Mouse (Mus musculus): ENCODE measurements around the gene Cdrt4. TPM values are rescaled to one million over a fixed set of nuclear protein-coding genes. Genes with fewer than 3 reads are reported as not detected.

Gene Cdrt4
- total and polyA plus RNA-seq, 2 experiments = not detected

DNA sequence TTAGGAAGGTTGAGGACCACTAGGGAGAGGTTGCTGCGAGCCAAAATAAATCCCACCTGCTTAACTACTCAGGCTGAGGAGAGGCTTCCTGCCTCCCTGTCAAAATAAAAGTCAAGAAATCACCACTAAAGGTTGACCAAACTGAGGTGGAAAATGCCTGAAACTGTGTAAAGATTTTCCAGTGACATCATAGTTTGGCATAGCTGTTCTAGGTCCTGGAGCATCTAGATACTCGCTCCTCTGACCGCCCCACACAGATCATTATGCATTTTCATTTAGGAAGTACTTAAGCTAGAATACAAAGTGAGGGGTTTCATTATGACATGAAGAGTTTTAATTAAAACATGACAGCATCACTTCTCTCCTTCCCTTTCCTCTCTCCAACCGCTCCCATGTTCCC, 12.3 kb downstream of the Cdrt4 start:
- TF ChIP-seq CTCF (IDR thresholded peaks at IDR 0.05; ENCODE audit: low read depth, low read length) (no peak), POLR2A (IDR thresholded peaks at IDR 0.05; ENCODE audit: extremely low read depth, insufficient read depth, low read length) (no peak)
- 81% methylated on average over 4 of the region's 4 CpGs for WGBS
- H3K4me1 ChIP-seq (ENCODE audit: control insufficient read depth, insufficient read depth, low read length) = no peaks in the 10 kb centered on the region
- H3K36me3 ChIP-seq (ENCODE audit: control insufficient read depth, insufficient read depth, low read length) = no peaks in the 10 kb centered on the region
- no peak for DNase-seq (ENCODE audit: extremely low read depth, low read depth, low spot score)
- H3K27me3 ChIP-seq (ENCODE audit: control insufficient read depth, insufficient read depth, low read length) = no peaks in the 10 kb centered on the region; the same call in 1 of the 2 replicates
- no peak overlapping the region for H3K27ac ChIP-seq (replicated peaks; ENCODE audit: insufficient read depth, low read depth, low read length)
- H3K9ac ChIP-seq (ENCODE audit: low read depth, low read length) = no peak overlapping the region
- H3K79me2 ChIP-seq (ENCODE audit: control insufficient read depth, insufficient read depth, low read length) = no peaks in the 10 kb centered on the region
- H3K4me3 ChIP-seq (ENCODE audit: insufficient read depth, low read depth, low read length) = no peak overlapping the region

DNA sequence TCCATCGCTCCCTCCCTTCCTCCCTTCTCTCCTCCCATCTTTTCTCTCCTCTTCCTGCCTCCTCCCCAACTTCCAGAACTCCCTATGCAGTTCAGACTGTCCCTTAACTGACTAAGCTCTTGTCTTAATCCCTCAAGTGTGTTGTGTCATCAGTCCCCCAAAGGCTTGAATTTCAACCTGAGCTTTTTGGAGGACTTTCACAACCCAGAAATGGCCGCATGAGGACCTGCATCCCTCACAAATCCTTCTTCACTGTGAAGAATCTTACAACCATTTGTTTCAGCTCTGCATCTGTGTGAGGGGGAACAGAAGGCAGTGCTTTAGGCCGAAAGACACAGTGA, 15.4 kb downstream of the Cdrt4 start:
- H3K36me3 ChIP-seq (ENCODE audit: control insufficient read depth, insufficient read depth, low read length) = no peaks in the 10 kb centered on the region
- no peak for DNase-seq (ENCODE audit: extremely low read depth, low read depth, low spot score)
- TF ChIP-seq POLR2A (IDR thresholded peaks at IDR 0.05; ENCODE audit: extremely low read depth, insufficient read depth, low read length) (no peak), CTCF (IDR thresholded peaks at IDR 0.05; ENCODE audit: low read depth, low read length) (no peak)
- no peak overlapping the region for H3K27ac ChIP-seq (replicated peaks; ENCODE audit: insufficient read depth, low read depth, low read length)
- no peak overlapping the region for H3K4me3 ChIP-seq (ENCODE audit: insufficient read depth, low read depth, low read length)
- no peaks in the 10 kb centered on the region for H3K4me1 ChIP-seq (ENCODE audit: control insufficient read depth, insufficient read depth, low read length)
- H3K27me3 ChIP-seq (ENCODE audit: control insufficient read depth, insufficient read depth, low read length) = no peaks in the 10 kb centered on the region
- no peaks in the 10 kb centered on the region for H3K79me2 ChIP-seq (ENCODE audit: control insufficient read depth, insufficient read depth, low read length)
- 80% methylated on average over 3 of the region's 3 CpGs for WGBS
- H3K9ac ChIP-seq (ENCODE audit: low read depth, low read length) = no peak overlapping the region

- Histone ChIP-seq H3K4me1 (ENCODE audit: control insufficient read depth, insufficient read depth, low read length) (no peaks in the 10 kb centered on the region), H3K27ac (replicated peaks; ENCODE audit: insufficient read depth, low read depth, low read length) (no peak overlapping the region), H3K79me2 (ENCODE audit: control insufficient read depth, insufficient read depth, low read length) (no peaks in the 10 kb centered on the region), H3K27me3 (ENCODE audit: control insufficient read depth, insufficient read depth, low read length) (no peaks in the 10 kb centered on the region), H3K36me3 (ENCODE audit: control insufficient read depth, insufficient read depth, low read length) (no peaks in the 10 kb centered on the region), H3K9ac (ENCODE audit: low read depth, low read length) (no peak overlapping the region), H3K4me3 (ENCODE audit: insufficient read depth, low read depth, low read length) (no peak overlapping the region)
- WGBS = 23% methylated on average over 27 of the region's 27 CpGs
- TF ChIP-seq POLR2A (IDR thresholded peaks at IDR 0.05; ENCODE audit: extremely low read depth, insufficient read depth, low read length) (no peak), CTCF (IDR thresholded peaks at IDR 0.05; ENCODE audit: low read depth, low read length) (no peak)
- DNase-seq (ENCODE audit: extremely low read depth, low read depth, low spot score) = no peak
Measured at GRCm38 (mm10) chr11:62966765-62967633, 16.0 kb downstream of the Cdrt4 start.

- WGBS = 90% methylated on average over 1 of the region's 1 CpGs
- Histone ChIP-seq H3K9ac (ENCODE audit: low read depth, low read length) (no peak overlapping the region), H3K27ac (replicated peaks; ENCODE audit: insufficient read depth, low read depth, low read length) (no peak overlapping the region), H3K36me3 (ENCODE audit: control insufficient read depth, insufficient read depth, low read length) (no peaks in the 10 kb centered on the region), H3K27me3 (ENCODE audit: control insufficient read depth, insufficient read depth, low read length) (peaks cover 2% of the 10 kb centered on the region; the same call in 1 of the 2 replicates), H3K4me1 (ENCODE audit: control insufficient read depth, insufficient read depth, low read length) (no peaks in the 10 kb centered on the region), H3K4me3 (ENCODE audit: insufficient read depth, low read depth, low read length) (no peak overlapping the region), H3K79me2 (ENCODE audit: control insufficient read depth, insufficient read depth, low read length) (no peaks in the 10 kb centered on the region)
- no peak for TF ChIP-seq POLR2A (IDR thresholded peaks at IDR 0.05; ENCODE audit: extremely low read depth, insufficient read depth, low read length)
- no peak for TF ChIP-seq CTCF (IDR thresholded peaks at IDR 0.05; ENCODE audit: low read depth, low read length)
- DNase-seq (ENCODE audit: extremely low read depth, low read depth, low spot score) = no peak
Measured at GRCm38 (mm10) chr11:62977176-62977575, 26.2 kb downstream of the Cdrt4 start.

DNA sequence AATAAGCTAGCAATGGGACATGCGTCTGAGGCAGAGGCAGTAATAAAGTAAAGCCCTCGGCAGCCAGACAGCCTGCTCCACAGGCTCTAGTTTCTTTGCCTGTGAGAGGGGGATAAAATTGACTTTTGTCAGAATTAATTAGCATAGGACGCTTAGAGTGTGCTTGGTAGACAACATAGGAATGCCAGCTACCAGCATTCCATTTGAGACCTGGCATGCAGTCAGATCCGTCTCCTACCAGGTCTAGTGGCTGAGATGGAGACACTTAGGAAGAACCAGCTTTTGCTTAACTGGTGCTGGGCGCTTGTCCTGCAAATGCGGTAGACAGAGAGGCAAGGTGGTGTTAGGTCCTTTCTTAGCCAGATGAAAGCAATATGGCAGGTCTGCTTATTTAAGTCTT, 27.9 kb downstream of the Cdrt4 start:
- H3K36me3 ChIP-seq (ENCODE audit: control insufficient read depth, insufficient read depth, low read length) = no peaks in the 10 kb centered on the region
- DNase-seq (ENCODE audit: extremely low read depth, low read depth, low spot score) = no peak
- no peaks in the 10 kb centered on the region for H3K4me1 ChIP-seq (ENCODE audit: control insufficient read depth, insufficient read depth, low read length)
- no peaks in the 10 kb centered on the region for H3K79me2 ChIP-seq (ENCODE audit: control insufficient read depth, insufficient read depth, low read length)
- H3K27me3 ChIP-seq (ENCODE audit: control insufficient read depth, insufficient read depth, low read length) = peaks cover 2% of the 10 kb centered on the region; the same call in 1 of the 2 replicates
- TF ChIP-seq POLR2A (IDR thresholded peaks at IDR 0.05; ENCODE audit: extremely low read depth, insufficient read depth, low read length) (no peak), CTCF (IDR thresholded peaks at IDR 0.05; ENCODE audit: low read depth, low read length) (no peak)
- no peak overlapping the region for H3K4me3 ChIP-seq (ENCODE audit: insufficient read depth, low read depth, low read length)
- H3K9ac ChIP-seq (ENCODE audit: low read depth, low read length) = no peak overlapping the region
- WGBS = 79% methylated on average over 6 of the region's 6 CpGs
- no peak overlapping the region for H3K27ac ChIP-seq (replicated peaks; ENCODE audit: insufficient read depth, low read depth, low read length)

- no peak for DNase-seq (ENCODE audit: extremely low read depth, low read depth, low spot score)
- H3K4me1 ChIP-seq (ENCODE audit: control insufficient read depth, insufficient read depth, low read length) = no peaks in the 10 kb centered on the region
- 76% methylated on average over 3 of the region's 3 CpGs for WGBS
- no peak overlapping the region for H3K4me3 ChIP-seq (ENCODE audit: insufficient read depth, low read depth, low read length)
- H3K36me3 ChIP-seq (ENCODE audit: control insufficient read depth, insufficient read depth, low read length) = no peaks in the 10 kb centered on the region
- 0 out of 2 replicates have a peak, but pooled peaks cover 2% of the 10 kb centered on the region for H3K27me3 ChIP-seq (ENCODE audit: control insufficient read depth, insufficient read depth, low read length)
- H3K9ac ChIP-seq (ENCODE audit: low read depth, low read length) = no peak overlapping the region
- TF ChIP-seq POLR2A (IDR thresholded peaks at IDR 0.05; ENCODE audit: extremely low read depth, insufficient read depth, low read length) (no peak), CTCF (IDR thresholded peaks at IDR 0.05; ENCODE audit: low read depth, low read length) (no peak)
- no peaks in the 10 kb centered on the region for H3K79me2 ChIP-seq (ENCODE audit: control insufficient read depth, insufficient read depth, low read length)
- H3K27ac ChIP-seq (replicated peaks; ENCODE audit: insufficient read depth, low read depth, low read length) = no peak overlapping the region
Measured at GRCm38 (mm10) chr11:62981729-62982128, 30.7 kb downstream of the Cdrt4 start.
